Mouse (Mus musculus): Measurements from ENCODE around the gene Spag6l.
"Not testable (repeated sequence)": the region's sequence is repeated elsewhere in the genome, so short reads cannot be mapped to it uniquely, and the experiment has no call there.

Spag6l gene

GRCm38 (mm10) chr16:16828757-16829615, at the start of gene Spag6l:
Gene Spag6l (minus strand): TSS chr16:16829456.
- DNase-seq (ENCODE audit: extremely low spot score, low spot score) = peak; percentile 63

- no peak for DNase-seq (ENCODE audit: extremely low spot score, low spot score)
These were observed 49.8 kb upstream of the Spag6l start for GRCm38 (mm10) chr16:16879025-16879424.

DNA sequence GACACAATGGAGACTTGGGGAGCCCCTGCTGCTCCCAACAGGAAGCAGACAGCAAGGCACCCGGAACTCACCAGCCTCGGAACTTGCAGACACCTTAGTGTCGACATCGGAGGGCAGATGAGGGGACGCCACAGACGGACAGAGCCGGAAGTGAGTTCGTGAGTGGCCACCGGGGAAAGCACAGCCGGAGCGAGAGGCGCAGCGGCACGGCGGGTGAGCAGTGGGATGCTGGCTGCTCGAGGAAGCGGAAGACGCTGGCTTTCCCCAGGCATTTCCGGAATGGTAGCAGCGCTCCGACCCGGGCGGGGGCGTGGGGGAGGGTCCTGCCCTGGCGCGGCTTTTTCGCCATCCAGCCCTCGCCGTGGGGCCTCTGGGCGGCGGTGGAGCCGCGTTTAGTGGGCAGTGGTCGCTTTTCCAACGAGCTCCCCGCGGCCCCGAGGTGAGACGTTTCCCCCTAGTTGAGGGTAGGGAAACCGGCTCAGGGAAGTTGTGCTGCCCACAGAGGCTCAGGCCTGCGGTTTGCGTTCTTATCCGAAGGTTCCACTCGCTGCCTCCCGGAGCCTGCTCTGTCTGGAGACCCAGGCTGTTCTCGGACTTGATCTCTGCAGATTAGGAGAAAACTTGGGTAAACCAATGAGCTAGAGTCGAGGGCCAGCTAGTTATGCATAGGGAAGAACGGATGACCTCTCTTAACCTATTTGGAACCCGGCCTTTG, 41.5 kb upstream of the Spag6l start, which contains the start of the genes Top3b and Vpreb1:
Gene Top3b, plus strand, starts transcription at position 120 of the 715 bp plus-strand sequence.
Gene Vpreb1, minus strand, starts transcription at position 227 of the 715 bp plus-strand sequence.
- peak; percentile 95 for DNase-seq (ENCODE audit: extremely low spot score, low spot score)

- peak; percentile 17 for DNase-seq (ENCODE audit: extremely low spot score, low spot score)
These were observed 41.0 kb upstream of the Spag6l start for GRCm38 (mm10) chr16:16870241-16870616.

DNA sequence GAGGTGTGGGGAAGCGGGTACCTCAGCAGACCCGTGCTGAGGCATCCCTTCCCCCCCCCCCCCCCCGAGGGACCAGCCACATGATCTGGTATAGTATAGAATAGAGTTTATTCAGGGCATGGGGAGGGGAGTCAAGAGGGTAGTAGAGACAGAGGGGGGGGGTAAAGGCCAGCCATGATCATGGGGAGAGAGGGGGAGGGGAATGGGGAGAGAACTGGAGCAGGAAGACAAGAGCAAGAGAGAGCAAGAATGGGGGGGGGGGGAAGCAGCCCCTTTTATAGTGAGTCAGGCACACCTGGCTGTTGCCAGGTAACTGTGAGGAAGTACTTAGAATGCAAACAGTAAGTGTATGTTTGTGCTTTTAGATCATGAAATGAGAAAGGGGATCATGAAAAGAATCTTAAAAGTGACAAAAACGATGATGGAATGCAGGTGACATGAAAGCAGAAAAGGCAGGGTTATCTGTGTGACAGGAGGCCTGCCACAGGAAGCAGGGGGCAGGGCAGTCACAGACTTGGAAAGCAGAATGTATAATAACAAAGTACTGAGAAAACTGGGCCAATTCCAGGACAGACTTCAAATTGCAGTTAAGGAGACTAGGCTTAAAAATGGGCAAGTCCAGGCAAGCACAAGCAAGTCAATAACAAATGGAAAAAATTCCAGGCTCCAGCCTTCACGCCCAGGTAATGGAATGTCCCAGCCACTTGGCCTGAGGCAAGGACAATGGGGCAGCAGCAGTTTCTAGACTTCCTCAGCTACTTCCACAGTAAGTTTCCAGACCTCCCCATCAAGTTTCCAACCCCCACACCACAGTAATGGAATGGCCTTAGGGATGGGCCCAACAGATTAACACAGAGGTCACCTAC, 36.7 kb upstream of the Spag6l start:
- no peak for DNase-seq (ENCODE audit: extremely low spot score, low spot score)

DNA sequence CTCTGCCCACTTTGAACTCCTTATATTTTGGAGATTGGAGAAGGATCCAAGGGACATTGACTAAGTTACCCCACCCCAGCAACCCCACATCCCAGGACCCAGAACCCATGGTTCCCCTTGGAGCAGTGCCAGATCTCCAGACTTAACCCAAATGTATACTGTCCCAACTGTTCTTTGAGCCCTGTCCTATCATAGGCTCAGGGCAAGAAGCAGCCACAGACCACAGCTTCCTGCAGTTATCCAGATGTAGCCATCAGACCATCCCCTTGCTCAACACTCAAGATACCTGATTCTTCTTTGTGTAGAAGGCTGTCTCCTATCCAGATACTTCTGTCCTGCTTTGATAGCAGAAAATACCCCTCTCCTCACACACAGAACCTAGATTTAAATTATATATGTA, 36.0 kb upstream of the Spag6l start:
- no peak for DNase-seq (ENCODE audit: extremely low spot score, low spot score)

DNA sequence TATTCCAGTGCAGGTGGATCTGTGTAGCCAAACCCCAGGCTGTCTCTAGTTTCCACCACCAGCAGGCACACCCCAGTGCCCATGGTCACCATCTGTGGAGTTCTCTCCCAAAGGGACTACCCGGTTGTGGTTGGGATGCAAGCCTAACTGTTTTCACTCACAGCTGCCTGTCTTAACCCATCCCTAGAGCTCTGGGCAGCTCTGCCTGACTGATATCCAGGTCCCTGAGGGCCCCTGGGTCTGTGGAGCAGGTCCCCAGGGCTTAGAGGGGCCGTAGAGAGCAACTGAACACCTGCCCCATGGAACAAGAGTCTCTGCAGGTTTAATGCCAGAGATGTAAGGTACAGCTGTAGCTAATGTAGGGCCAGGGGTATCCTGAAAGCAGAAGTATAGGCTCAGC, 34.7 kb upstream of the Spag6l start, which contains the start of gene Igll1:
Gene Igll1, minus strand, starts transcription at position 8 of the 400 bp plus-strand sequence.
- no peak for DNase-seq (ENCODE audit: extremely low spot score, low spot score)

- DNase-seq (ENCODE audit: extremely low spot score, low spot score) = no peak
These were observed 33.0 kb upstream of the Spag6l start for GRCm38 (mm10) chr16:16862288-16862687.

GRCm38 (mm10) chr16:16856731-16857476, 27.6 kb upstream of the Spag6l start:
- peak; percentile 9 for DNase-seq (ENCODE audit: extremely low spot score, low spot score)

DNA sequence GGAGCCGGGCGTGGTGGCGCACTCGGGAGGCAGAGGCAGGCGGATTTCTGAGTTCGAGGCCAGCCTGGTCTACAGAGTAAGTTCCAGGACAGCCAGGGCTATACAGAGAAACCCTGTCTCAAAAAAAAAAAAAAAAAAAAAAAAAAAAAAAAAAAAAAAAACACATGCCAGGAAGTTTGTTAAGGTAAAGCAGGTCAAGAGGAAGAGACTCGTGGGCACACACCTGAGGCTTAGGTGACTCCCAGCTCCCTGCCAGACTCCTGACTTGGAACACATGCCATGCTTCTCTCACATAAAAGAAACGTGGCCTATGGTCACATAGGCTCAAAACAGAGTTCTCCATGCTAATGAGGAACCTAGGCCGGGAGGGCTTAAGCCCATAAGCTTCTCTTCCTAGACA, 26.8 kb upstream of the Spag6l start:
- DNase-seq (ENCODE audit: extremely low spot score, low spot score) = not testable (repeated sequence)

DNA sequence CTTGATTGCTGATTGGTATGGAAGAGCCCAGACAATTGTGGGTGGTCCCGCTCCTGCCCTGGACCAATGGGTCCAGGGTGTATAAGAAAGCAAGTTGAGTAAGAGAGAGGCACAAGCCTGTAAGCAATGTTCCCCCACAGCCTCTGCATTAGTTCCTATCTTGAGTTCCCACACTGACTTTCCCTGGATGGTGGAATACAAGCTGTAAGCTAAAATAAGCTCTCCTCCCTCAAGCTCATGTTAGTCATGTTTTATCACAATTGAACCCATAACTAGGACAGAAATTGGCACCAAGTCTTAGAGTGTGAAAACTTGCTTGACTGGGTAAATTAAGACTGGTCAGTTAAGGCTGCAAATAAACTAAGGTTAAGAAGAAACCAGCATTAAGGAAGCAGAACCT, 26.3 kb upstream of the Spag6l start:
- no peak for DNase-seq (ENCODE audit: extremely low spot score, low spot score)

GRCm38 (mm10) chr16:16854836-16855235, 25.6 kb upstream of the Spag6l start:
- peak; percentile 19 for DNase-seq (ENCODE audit: extremely low spot score, low spot score)

DNA sequence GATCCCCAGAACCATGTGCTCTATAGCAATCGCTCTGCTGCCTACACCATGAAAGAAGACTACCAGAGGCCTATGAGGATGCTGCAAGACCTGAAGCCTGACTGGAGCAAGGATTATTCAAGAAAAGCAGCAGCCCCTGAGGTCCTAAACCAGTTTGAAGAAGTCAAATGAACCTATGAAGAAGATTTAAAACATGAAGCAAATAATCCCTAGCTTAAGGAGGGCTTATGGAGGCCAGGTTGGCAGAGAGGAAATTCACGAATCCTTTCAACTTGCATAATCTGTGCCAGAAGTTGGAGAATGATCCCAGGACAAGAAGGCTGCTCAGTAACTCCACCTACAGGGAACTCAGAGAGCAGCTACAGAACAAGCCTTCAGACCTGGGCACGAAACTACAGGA, 23.2 kb upstream of the Spag6l start:
- no peak for DNase-seq (ENCODE audit: extremely low spot score, low spot score)

- no peak for DNase-seq (ENCODE audit: extremely low spot score, low spot score)
These were observed 19.9 kb upstream of the Spag6l start for GRCm38 (mm10) chr16:16849196-16849595.

DNA sequence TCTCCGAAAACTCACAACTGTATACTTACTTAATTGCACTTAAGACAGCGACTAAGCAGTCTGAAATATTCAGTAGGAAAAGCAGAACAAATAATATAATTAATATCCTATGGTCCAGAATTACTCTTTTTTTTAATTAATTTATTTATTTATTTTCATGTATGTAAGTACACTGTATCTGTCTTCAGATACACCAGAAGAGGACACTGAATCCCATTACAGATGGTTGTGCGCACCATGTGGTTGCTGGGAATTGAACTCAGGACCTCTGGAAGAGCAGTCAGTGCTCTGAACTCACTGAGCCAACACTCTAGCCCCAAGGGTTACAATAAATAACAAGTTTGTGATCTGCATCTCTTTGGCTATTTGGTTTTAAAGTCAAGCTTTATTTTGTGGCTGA, 415 bp upstream of the Spag6l start:
- DNase-seq (ENCODE audit: extremely low spot score, low spot score) = no peak

- DNase-seq (ENCODE audit: extremely low spot score, low spot score) = no peak
These were observed 3.0 kb downstream of the Spag6l start for GRCm38 (mm10) chr16:16826223-16826622.

GRCm38 (mm10) chr16:16825476-16825875, 3.8 kb downstream of the Spag6l start:
- no peak for DNase-seq (ENCODE audit: extremely low spot score, low spot score)

DNA sequence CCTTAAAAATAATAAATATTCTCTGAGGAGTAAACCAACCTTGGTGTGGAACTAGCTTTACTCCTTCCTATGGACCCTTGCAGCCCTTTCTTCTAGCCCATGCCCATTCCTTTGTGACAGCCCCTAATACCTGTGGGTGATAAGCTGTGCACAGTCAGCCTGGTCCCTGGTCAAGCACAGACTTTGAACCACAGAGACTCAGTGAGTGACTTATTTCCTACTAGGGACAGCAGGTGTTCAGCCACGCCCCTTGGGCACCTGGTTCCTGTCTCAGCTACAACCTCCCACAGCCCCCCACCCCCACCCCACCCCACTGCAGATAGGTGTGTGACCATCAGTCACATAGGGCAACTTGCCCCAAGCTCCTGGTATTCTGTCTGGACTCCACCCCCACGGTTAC, 22.9 kb downstream of the Spag6l start:
- DNase-seq (ENCODE audit: extremely low spot score, low spot score) = no peak
